Mouse (Mus musculus) layer of hippocampus, adult 8-10 months (tissue): ENCODE measurements at regions not wholly inside any gene's neighbourhood (a gene's known extent, or its start where the extent isn't known, plus 50 kb on each side); places are given as distances from the start of the nearest gene placed in this dataset.

ENCODE experiments used
- DNase-seq, 2 experiments: peaks; one replicate each; pipeline ENCODE4 v3.0.0; 2022; ENCODE audit warnings: low spot score in 2 of 2

DNA sequence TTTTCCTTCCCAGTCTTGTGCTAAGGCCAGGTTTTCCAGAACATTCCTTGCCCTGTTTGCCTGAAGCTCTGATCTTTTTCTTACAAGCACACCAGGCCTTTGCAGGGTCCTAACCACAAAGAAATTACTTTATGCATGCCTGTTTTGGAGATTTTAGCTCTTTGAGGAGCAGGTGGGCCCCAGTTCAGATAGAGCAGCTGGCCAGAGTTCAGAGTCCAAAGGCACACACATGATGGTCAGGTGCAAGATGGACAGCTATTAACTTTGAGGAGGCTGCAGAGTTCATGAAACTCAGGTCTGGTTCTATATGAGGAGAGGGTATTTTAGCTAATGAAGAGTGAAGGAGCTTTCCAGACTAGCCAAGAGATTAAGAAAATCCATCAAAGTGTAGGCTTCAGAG lies 125.8 kb upstream of the Maf start:
- DNase-seq = no peak

DNA sequence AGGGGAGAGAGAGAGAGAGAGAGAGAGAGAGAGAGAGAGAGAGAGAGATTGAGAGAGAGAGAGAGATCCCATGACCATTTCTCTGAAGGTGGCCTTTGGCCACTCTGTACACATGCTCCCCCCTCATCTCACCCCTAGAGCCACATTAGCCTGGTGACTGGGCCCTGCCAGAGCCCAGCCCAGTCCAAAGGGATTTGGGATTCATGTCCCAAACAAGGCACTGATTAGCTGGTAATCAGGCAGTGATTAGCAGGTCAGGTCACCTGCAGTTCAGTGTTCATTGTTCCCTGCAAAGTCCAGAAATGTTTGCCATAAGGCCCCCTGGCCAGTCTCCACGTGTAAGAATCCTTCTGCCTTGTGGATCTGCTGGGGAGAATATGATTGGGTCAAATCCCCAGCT lies 124.1 kb upstream of the Maf start:
- no peak for DNase-seq

- no peak for DNase-seq
These were observed 122.5 kb upstream of the Maf start for GRCm38 (mm10) chr8:115830012-115830662.

DNA sequence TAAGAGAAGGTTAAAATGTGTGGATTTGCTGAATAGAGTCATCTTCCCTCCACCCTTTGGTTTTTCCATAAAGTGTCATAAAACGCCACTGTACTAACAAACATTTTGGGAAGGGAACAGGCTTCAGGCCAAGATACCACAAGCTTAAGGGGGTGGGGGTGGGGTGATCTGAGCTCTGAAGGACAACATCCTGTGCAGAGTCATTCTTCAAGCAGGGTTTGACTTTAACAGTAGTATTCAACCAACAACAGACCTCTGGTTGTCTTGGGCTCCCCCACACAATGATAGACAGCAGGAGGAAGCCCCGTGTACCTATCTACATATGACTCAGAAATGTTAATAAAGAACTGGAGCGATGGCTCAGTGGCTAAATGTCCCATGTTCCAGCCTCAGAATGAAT lies 118.9 kb upstream of the Maf start:
- no peak for DNase-seq

DNA sequence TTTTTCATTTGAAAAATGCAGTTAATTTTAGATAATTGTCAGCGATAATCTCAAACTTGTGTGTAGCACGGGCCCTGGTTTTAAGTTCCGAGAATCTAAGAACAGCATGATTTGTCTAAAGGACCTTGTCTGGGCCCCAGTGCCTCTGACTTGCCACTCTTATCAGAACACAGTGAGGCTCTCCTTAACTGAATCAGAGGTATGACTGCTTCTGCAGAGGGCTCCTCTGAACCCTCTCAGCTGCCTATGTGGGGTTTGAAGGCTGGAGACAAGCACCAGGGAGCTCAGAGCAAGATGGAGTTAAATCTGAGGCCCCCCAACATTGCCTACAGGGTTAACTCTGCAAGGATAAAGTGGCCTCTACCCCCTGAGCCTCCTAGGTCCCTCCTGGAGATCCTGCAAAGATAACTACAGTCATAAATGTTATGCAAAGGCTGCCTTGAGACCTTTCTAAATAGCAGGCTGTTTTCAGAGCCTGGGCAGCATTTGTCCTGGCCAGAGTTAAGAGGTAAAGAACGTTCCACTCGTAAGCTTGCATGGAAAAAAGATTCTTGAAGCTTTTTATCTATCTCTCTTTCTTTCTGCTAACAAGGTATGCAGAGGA lies 118.4 kb upstream of the Maf start:
- DNase-seq = no peak

DNA sequence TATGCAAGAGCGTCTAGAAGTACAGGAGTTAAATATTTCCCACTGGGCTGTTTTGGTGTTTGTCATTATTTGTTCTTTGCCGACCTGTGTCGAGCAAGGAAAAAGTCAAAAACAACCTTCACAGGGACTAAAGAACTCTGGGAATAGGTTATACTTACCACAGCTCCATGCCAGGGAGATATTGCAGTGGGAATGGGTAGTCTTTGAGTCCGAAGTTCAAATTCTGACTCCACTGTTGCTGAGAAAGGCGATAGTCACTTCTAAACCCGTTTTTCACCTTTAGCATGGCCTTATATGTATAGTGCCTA lies 116.8 kb upstream of the Maf start:
- DNase-seq = no peak

DNA sequence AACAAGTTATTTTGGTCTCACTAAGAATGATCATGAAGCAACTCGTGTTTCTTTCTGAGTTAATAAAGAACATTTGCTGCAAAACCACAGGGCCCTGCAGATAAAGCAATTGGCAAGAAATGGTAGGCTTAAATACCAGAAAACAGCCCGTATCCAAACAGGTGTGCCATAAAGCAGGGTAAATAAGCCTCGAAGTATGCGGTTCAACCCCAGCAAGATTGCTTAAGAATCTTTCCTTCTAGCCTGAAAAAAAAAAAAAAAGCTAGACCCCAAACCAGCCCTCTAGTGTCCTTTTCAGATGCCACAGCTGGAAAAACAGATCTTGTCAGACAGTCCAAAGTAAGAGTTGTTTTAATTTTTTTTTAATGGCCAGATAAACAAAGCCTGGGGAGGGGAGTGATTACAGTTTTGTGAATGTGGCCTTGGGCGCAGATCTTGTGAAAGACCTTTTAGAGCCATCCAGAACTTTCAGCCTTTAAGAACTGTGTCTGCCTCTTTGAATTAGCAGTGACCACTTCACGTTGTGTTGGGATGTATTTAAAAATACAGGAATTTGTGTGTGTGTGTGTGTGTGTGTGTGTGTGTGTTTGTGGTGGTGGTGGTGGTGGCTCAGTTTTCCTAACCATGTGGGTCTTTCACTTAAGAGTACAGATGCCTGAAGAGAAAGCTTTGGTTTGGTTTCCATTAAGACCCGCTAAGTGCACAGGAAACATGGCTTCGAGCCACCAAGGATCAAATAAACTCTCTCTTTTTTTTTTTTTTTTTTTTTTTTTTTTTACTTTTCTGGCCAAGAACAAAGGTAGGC lies 116.3 kb upstream of the Maf start:
- DNase-seq = no peak

DNA sequence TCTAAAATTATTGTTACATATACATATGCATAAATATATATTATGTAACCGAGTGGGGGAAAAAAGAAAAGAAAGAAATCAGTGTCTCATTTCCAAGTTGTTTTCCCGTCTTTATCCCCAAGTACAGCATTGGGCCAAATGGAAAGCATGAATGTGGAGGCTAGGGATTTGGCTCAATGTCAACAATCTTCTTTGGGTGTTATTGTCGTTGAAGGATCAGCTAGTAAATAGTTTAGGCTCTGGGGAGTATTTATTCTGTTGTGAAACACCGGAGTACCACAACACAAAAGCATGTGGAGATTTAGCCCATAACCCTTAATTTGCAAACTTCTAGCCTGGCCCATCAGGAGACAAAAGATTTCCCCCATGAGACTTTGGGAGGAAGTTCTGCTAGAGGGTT lies 105.8 kb upstream of the Maf start:
- DNase-seq = no peak

- peak in 1 of 2 experiments; percentile 4 for DNase-seq
These were observed 99.0 kb upstream of the Maf start for GRCm38 (mm10) chr8:115806579-115806978.

DNA sequence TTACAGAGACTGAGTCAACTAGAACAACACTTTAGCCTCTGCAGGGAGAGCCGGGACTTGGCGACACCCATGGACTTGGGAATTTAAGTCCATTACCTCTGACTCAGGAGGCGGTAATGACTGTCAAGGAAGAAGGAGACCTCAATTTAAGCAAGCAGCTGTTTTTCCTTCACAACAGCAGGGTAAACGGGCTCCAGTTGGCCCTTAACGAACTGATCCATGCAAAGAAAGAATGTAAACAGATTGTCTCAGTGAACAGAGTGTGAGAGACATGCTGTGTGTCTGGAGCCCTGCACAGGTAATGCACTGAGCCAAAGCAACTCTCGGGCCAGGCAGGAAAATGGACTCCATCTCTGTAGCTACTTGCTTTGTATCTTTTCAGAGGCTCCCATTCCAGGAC lies 98.5 kb upstream of the Maf start:
- DNase-seq = no peak

- no peak for DNase-seq
These were observed 86.0 kb upstream of the Maf start for GRCm38 (mm10) chr8:115793587-115793986.

GRCm38 (mm10) chr8:115788421-115788820 lies 80.8 kb upstream of the Maf start:
- no peak for DNase-seq

DNA sequence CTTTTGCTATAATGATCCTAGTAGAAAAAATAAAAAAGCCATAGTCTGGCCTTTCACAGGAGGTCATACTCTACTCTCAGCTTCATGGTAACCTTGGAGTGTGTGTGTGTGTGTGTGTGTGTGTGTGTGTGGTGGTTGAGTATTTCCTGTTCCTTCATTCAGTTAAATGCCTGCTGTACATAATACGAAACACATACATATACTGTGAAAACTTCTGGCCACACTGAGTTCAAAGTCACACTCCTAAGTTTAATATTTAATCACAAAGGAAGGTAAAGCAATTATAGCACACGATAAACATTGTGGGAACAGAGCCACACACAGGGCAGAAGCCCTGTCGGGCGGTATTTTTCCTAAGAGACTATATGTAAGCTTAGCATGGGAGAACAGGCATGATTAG lies 78.6 kb upstream of the Maf start:
- no peak for DNase-seq

GRCm38 (mm10) chr8:115785769-115786168 lies 78.2 kb upstream of the Maf start:
- no peak for DNase-seq

DNA sequence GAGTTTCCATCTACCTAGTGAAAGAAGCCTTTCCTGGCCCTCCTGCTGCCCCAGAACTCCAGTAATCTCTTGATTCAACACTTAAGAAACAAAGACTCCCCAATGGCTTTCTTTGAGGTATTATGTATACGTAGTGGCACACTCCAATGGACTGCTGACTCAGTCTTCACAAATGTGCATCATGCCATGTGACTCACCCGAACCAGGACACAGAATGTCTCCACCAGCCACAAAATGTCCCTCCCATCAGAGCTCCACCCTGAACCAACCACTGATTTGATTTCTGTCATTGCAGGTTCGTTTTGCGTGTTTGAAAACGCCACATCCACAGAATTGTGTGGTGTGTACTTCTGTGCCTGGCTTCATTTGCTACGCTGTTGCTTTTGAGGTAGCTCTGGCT lies 75.8 kb upstream of the Maf start:
- no peak for DNase-seq

DNA sequence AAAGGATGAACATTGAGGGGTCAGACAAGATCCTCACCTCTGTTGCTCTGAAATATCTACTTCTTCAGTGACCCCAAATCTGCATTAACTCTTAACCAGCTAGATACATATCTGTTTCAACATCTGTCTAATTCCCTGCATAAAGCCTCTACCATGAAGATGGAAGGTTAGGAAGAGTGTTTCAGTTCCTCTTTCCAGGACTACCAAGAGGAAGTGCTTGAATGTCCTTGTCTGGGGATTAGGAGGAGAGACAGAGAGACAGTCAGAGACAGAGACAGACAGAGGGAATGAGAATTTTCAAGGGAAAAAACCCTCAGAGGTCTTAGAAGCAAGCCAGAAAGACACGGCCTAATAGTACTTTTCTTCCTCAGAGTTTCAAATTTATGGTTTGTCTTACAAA lies 70.8 kb upstream of the Maf start:
- DNase-seq = no peak

- no peak for DNase-seq
These were observed 63.5 kb upstream of the Maf start for GRCm38 (mm10) chr8:115771060-115771459.

- DNase-seq = no peak
These were observed 61.0 kb upstream of the Maf start for GRCm38 (mm10) chr8:115768631-115769030.

DNA sequence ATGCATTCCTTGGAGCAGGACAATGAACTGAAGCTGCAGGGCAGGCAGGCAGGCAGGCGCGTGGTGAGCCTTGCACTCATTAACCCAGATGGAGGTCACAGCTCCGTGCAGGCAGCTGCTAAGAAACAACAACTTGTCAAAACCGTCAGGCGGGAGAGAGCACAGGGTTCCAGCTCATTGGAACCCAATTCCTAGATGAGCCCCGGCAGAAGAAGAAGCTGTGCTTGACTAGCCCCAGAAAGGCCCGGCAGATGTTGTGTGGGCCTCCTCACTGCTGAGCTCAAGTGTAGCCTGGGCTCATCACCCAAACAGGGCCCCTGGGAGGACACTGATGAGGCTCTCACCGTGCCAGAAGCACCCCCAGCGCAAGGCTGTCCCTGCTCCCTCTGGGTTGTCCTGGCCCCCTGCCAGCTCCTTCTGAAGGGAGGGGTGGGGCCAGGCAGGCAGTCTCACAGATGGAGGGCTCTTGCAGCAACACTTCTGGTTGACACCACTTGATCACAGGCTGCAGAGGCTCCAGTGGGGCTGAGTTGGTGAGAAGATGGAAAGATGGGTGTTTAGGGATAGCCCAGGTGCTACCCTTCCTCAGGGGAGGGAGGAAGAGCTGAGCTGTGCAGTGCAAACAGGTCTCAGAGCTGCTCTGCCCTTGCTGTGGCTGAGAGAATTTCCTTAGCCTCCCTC lies 58.8 kb upstream of the Maf start:
- DNase-seq = peak in 1 of 2 experiments; percentile 4

- DNase-seq = no peak
These were observed 57.0 kb upstream of the Maf start for GRCm38 (mm10) chr8:115764551-115764950.

- DNase-seq = no peak
These were observed 50.4 kb upstream of the Maf start for GRCm38 (mm10) chr8:115758011-115758410.
